Mouse (Mus musculus): ENCODE measurements around the gene Nova2.

- TF ChIP-seq POLR2A (IDR thresholded peaks at IDR 0.05; ENCODE audit: extremely low read depth, insufficient read depth, low read length) (no peak), CTCF (IDR thresholded peaks at IDR 0.05; ENCODE audit: extremely low read depth, insufficient read depth, low read length) (no peak)
These were observed 16.7 kb downstream of the Nova2 start for GRCm38 (mm10) chr7:18942376-18942775.
